Mouse (Mus musculus) midbrain, embryonic 12.5 days (tissue): Measurements from ENCODE around the gene Ces4a. TPM values are rescaled to one million over a fixed set of nuclear protein-coding genes. Genes with fewer than 3 reads are reported as not detected.

Source experiments
- ATAC-seq: fragments of 200-750 bp; cut with Nextera tagmentation; 2 replicates; pipeline ENCODE4 v1.8.0; 2017; ENCODE audit warnings: low read depth, moderate TSS enrichment, moderate library complexity; ENCODE audit not compliant: low FRiP score
- H3K27ac ChIP-seq: fragments of 300-500 bp; sonication (generic); replicated peaks from 2 replicates; pipeline ENCODE4 v1.5.1; 2016; ENCODE audit warnings: mild to moderate bottlenecking
- H3K27me3 ChIP-seq: fragments of 300-500 bp; sonication (generic); 2 replicates; pipeline ENCODE4 v1.6.1; 2016; ENCODE audit warnings: mild to moderate bottlenecking
- H3K36me3 ChIP-seq: fragments of 300-500 bp; sonication (generic); 2 replicates; pipeline ENCODE4 v1.6.1; 2016
- H3K4me1 ChIP-seq: fragments of 300-500 bp; sonication (generic); 2 replicates; pipeline ENCODE4 v1.6.1; 2016
- H3K4me2 ChIP-seq: fragments of 300-500 bp; sonication (generic); replicated peaks from 2 replicates; pipeline ENCODE4 v1.6.1; 2016; ENCODE audit warnings: mild to moderate bottlenecking, moderate library complexity
- H3K4me3 ChIP-seq: fragments of 300-500 bp; sonication (generic); 2 replicates; pipeline ENCODE4 v1.5.1; 2016; ENCODE audit warnings: mild to moderate bottlenecking
- H3K9ac ChIP-seq: fragments of 300-500 bp; sonication (generic); replicated peaks from 2 replicates; pipeline ENCODE4 v1.6.1; 2016; ENCODE audit warnings: mild to moderate bottlenecking, moderate library complexity
- H3K9me3 ChIP-seq: fragments of 300-500 bp; sonication (generic); 2 replicates; pipeline ENCODE4 v1.6.1; 2016; ENCODE audit warnings: mild to moderate bottlenecking
- WGBS: fragments of 180-500 bp; shearing (Covaris S2); methylation state at CpG from one replicate; pipeline ENCODE4 v1.1.7; 2016; 5-methylcytosine and 5-hydroxymethylcytosine counted together
- polyA plus RNA-seq: library from polyadenylated mRNA; unstranded; fragments of >200 nt; fragmentation: Nextera tagmentation; extraction: Ambion mirVana; gene quantifications from 2 replicates; pipeline ENCODE4 v1.2.1, GENCODE M21; 2016

The Ces4a gene
- polyA plus RNA-seq, 1 experiment from 2014 or later: not detected

- WGBS: 3% methylated on average over 27 of the region's 27 CpGs
- peak; percentile 89 for ATAC-seq
Measured at GRCm38 (mm10) chr8:105152623-105153398, 21.2 kb downstream of the Ces4a start.

GRCm38 (mm10) chr8:105154316-105154715 is 22.7 kb downstream of the Ces4a start:
- no peak overlapping the region for H3K9ac ChIP-seq
- WGBS: 92% methylated on average over 5 of the region's 5 CpGs
- peaks cover 31% of the 10 kb centered on the region; the same call in 1 of the 2 replicates for H3K27me3 ChIP-seq
- no peaks in the 10 kb centered on the region for H3K36me3 ChIP-seq
- no peak overlapping the region for H3K27ac ChIP-seq
- H3K9me3 ChIP-seq: no peaks in the 10 kb centered on the region
- peaks cover 13% of the 10 kb centered on the region for H3K4me1 ChIP-seq
- no peak for ATAC-seq
- H3K4me2 ChIP-seq: no peak overlapping the region
- H3K4me3 ChIP-seq: no peak overlapping the region

More at GRCm38 (mm10) chr8:105152623-105153398, 21.2 kb downstream of the Ces4a start:
- peaks cover 31% of the 10 kb centered on the region; the same call in 1 of the 2 replicates for H3K27me3 ChIP-seq
- peaks cover 13% of the 10 kb centered on the region for H3K4me1 ChIP-seq
- no peaks in the 10 kb centered on the region for H3K9me3 ChIP-seq
- peak overlapping the region; percentile 31 for H3K4me3 ChIP-seq
- H3K36me3 ChIP-seq: no peaks in the 10 kb centered on the region
- no peak overlapping the region for H3K27ac ChIP-seq
- 0 out of 2 replicates have a peak overlapping the region, but pooled peaks have one; percentile 32 for H3K9ac ChIP-seq
- peak overlapping the region; percentile 58 for H3K4me2 ChIP-seq

GRCm38 (mm10) chr8:105155091-105155745 is 23.6 kb downstream of the Ces4a start:
- no peak for ATAC-seq

GRCm38 (mm10) chr8:105157555-105157954 is 26.0 kb downstream of the Ces4a start:
- H3K27ac ChIP-seq: no peak overlapping the region
- peaks cover 8% of the 10 kb centered on the region for H3K4me1 ChIP-seq
- ATAC-seq: no peak
- no peaks in the 10 kb centered on the region for H3K36me3 ChIP-seq
- H3K9ac ChIP-seq: no peak overlapping the region
- H3K4me2 ChIP-seq: no peak overlapping the region
- no peaks in the 10 kb centered on the region for H3K9me3 ChIP-seq
- 60% methylated on average over 10 of the region's 10 CpGs for WGBS
- H3K4me3 ChIP-seq: no peak overlapping the region
- peaks cover 18% of the 10 kb centered on the region; the same call in 1 of the 2 replicates for H3K27me3 ChIP-seq

More at GRCm38 (mm10) chr8:105155091-105155745, 23.6 kb downstream of the Ces4a start:
- Histone ChIP-seq H3K4me3 (no peak overlapping the region), H3K4me2 (no peak overlapping the region), H3K9ac (no peak overlapping the region), H3K4me1 (peaks cover 13% of the 10 kb centered on the region), H3K27ac (no peak overlapping the region), H3K36me3 (no peaks in the 10 kb centered on the region), H3K9me3 (no peaks in the 10 kb centered on the region), H3K27me3 (peaks cover 31% of the 10 kb centered on the region; the same call in 1 of the 2 replicates)
- WGBS: 81% methylated on average over 6 of the region's 6 CpGs

GRCm38 (mm10) chr8:105158084-105158483 is 26.5 kb downstream of the Ces4a start:
- WGBS: 83% methylated on average over 3 of the region's 3 CpGs
- Histone ChIP-seq H3K27ac (no peak overlapping the region), H3K27me3 (peaks cover 16% of the 10 kb centered on the region; the same call in 1 of the 2 replicates), H3K36me3 (no peaks in the 10 kb centered on the region), H3K4me1 (peaks cover 4% of the 10 kb centered on the region), H3K9me3 (no peaks in the 10 kb centered on the region), H3K4me3 (no peak overlapping the region), H3K9ac (no peak overlapping the region), H3K4me2 (no peak overlapping the region)
- no peak for ATAC-seq

- no peaks in the 10 kb centered on the region for H3K27me3 ChIP-seq
- 61% methylated on average over 3 of the region's 3 CpGs for WGBS
- peaks cover 5% of the 10 kb centered on the region; the same call in 1 of the 2 replicates for H3K4me1 ChIP-seq
- no peaks in the 10 kb centered on the region for H3K9me3 ChIP-seq
- no peak overlapping the region for H3K27ac ChIP-seq
- H3K9ac ChIP-seq: no peak overlapping the region
- H3K4me3 ChIP-seq: no peak overlapping the region
- no peak for ATAC-seq
- H3K36me3 ChIP-seq: no peaks in the 10 kb centered on the region
- H3K4me2 ChIP-seq: no peak overlapping the region
Measured at GRCm38 (mm10) chr8:105161121-105161652, 29.6 kb downstream of the Ces4a start.

GRCm38 (mm10) chr8:105164272-105164902 is 32.8 kb downstream of the Ces4a start:
- no peaks in the 10 kb centered on the region for H3K27me3 ChIP-seq
- H3K4me3 ChIP-seq: no peak overlapping the region
- no peak for ATAC-seq
- peaks cover 5% of the 10 kb centered on the region; the same call in 1 of the 2 replicates for H3K4me1 ChIP-seq
- no peaks in the 10 kb centered on the region for H3K36me3 ChIP-seq
- no peak overlapping the region for H3K9ac ChIP-seq
- H3K9me3 ChIP-seq: no peaks in the 10 kb centered on the region
- H3K4me2 ChIP-seq: no peak overlapping the region
- H3K27ac ChIP-seq: no peak overlapping the region
- WGBS: 36% methylated on average over 6 of the region's 6 CpGs

- WGBS: 80% methylated on average over 2 of the region's 2 CpGs
- Histone ChIP-seq H3K4me1 (peaks cover 5% of the 10 kb centered on the region; the same call in 1 of the 2 replicates), H3K27ac (no peak overlapping the region), H3K9me3 (no peaks in the 10 kb centered on the region), H3K4me3 (no peak overlapping the region), H3K9ac (no peak overlapping the region), H3K36me3 (no peaks in the 10 kb centered on the region), H3K4me2 (no peak overlapping the region), H3K27me3 (no peaks in the 10 kb centered on the region)
- no peak for ATAC-seq
Measured at GRCm38 (mm10) chr8:105165191-105165590, 33.6 kb downstream of the Ces4a start.

GRCm38 (mm10) chr8:105167116-105167515 is 35.5 kb downstream of the Ces4a start:
- no peak for ATAC-seq

GRCm38 (mm10) chr8:105169582-105169981 is 38.0 kb downstream of the Ces4a start:
- ATAC-seq: no peak
- Histone ChIP-seq H3K9ac (no peak overlapping the region), H3K9me3 (no peaks in the 10 kb centered on the region), H3K4me2 (0 out of 2 replicates have a peak overlapping the region, but pooled peaks have one; percentile 60), H3K4me3 (no peak overlapping the region), H3K36me3 (no peaks in the 10 kb centered on the region), H3K4me1 (peaks cover 18% of the 10 kb centered on the region), H3K27ac (no peak overlapping the region), H3K27me3 (no peaks in the 10 kb centered on the region)
- 63% methylated on average over 3 of the region's 3 CpGs for WGBS

More at GRCm38 (mm10) chr8:105167116-105167515, 35.5 kb downstream of the Ces4a start:
- Histone ChIP-seq H3K27me3 (no peaks in the 10 kb centered on the region), H3K27ac (no peak overlapping the region), H3K9me3 (no peaks in the 10 kb centered on the region), H3K4me2 (no peak overlapping the region), H3K9ac (no peak overlapping the region), H3K4me1 (peaks cover 8% of the 10 kb centered on the region), H3K36me3 (no peaks in the 10 kb centered on the region), H3K4me3 (no peak overlapping the region)
- 76% methylated on average over 2 of the region's 2 CpGs for WGBS

GRCm38 (mm10) chr8:105170041-105170380 is 38.4 kb downstream of the Ces4a start:
- H3K27ac ChIP-seq: peak overlapping the region; percentile 94
- H3K4me3 ChIP-seq: peak overlapping the region; percentile 93
- H3K27me3 ChIP-seq: no peaks in the 10 kb centered on the region
- H3K9me3 ChIP-seq: no peaks in the 10 kb centered on the region
- peak overlapping the region; percentile 60 for H3K4me2 ChIP-seq
- H3K9ac ChIP-seq: no peak overlapping the region; the same call in 1 of the 2 replicates
- WGBS: 4% methylated on average over 5 of the region's 5 CpGs
- peak; percentile 51; the same call in 1 of the 2 replicates for ATAC-seq
- H3K36me3 ChIP-seq: no peaks in the 10 kb centered on the region
- H3K4me1 ChIP-seq: peaks cover 18% of the 10 kb centered on the region
